Mouse (Mus musculus) kidney, embryonic 14.5 days (tissue): Measurements from ENCODE around the gene A730071L15Rik. TPM values are rescaled to one million over a fixed set of nuclear protein-coding genes. Genes with fewer than 3 reads are reported as not detected.

ENCODE experiments used
- ATAC-seq: fragments of 200-750 bp; cut with Nextera tagmentation; 2 replicates; pipeline ENCODE4 v1.8.0; 2017; ENCODE audit warnings: moderate number of reproducible peaks, mild to moderate bottlenecking, moderate TSS enrichment, moderate library complexity; ENCODE audit not compliant: low FRiP score, low TSS enrichment
- H3K27ac ChIP-seq: fragments of 300-500 bp; sonication (generic); 2 replicates; pipeline ENCODE4 v1.5.1; 2014; ENCODE audit warnings: low read depth, mild to moderate bottlenecking, low read length, moderate library complexity, mixed read lengths
- H3K27me3 ChIP-seq: fragments of 300-500 bp; sonication (generic); 2 replicates; pipeline ENCODE4 v1.6.1; 2014; ENCODE audit warnings: mild to moderate bottlenecking, low read length; ENCODE audit not compliant: control insufficient read depth, insufficient read depth
- H3K36me3 ChIP-seq: fragments of 300-500 bp; sonication (generic); 2 replicates; pipeline ENCODE4 v1.6.1; 2014; ENCODE audit warnings: low read length, mixed read lengths; ENCODE audit not compliant: control insufficient read depth, insufficient read depth
- H3K4me1 ChIP-seq: fragments of 300-500 bp; sonication (generic); 2 replicates; pipeline ENCODE4 v1.6.1; 2014; ENCODE audit warnings: low read length, mixed read lengths; ENCODE audit not compliant: control insufficient read depth, insufficient read depth
- H3K4me2 ChIP-seq: fragments of 300-500 bp; sonication (generic); replicated peaks from 2 replicates; pipeline ENCODE4 v1.6.1; 2014; ENCODE audit warnings: low read depth, mild to moderate bottlenecking, low read length
- H3K4me3 ChIP-seq: fragments of 300-500 bp; sonication (generic); 2 replicates; pipeline ENCODE4 v1.5.1; 2014; ENCODE audit warnings: mild to moderate bottlenecking, low read length
- H3K9ac ChIP-seq: fragments of 300-500 bp; sonication (generic); 2 replicates; pipeline ENCODE4 v1.6.1; 2014; ENCODE audit warnings: low read depth, mild to moderate bottlenecking, low read length, moderate library complexity
- H3K9me3 ChIP-seq: fragments of 300-500 bp; sonication (generic); 2 replicates; pipeline ENCODE4 v1.6.1; 2016; ENCODE audit warnings: low read length; ENCODE audit not compliant: control insufficient read depth
- WGBS: fragments of 180-500 bp; shearing (Covaris S2); extraction: QIAGEN DNeasy Blood & Tissue Kit; methylation state at CpG from one replicate; pipeline ENCODE4 v1.1.7; 2014; 5-methylcytosine and 5-hydroxymethylcytosine counted together
- polyA plus RNA-seq: library from polyadenylated mRNA; unstranded; fragments of >200 nt; fragmentation: Nextera tagmentation; extraction: Ambion mirVana; gene quantifications from 2 replicates; pipeline ENCODE4 v1.2.1, GENCODE M21; 2014

The A730071L15Rik gene
- 0.74 and 0.89 TPM in 2 replicates for polyA plus RNA-seq

GRCm38 (mm10) chr11:6199410-6200086, at the start of gene A730071L15Rik:
A730071L15Rik (plus strand) TSS chr11:6200029.
- WGBS = 1% methylated on average over 35 of the region's 35 CpGs
- ATAC-seq = peak; percentile 83
- Histone ChIP-seq H3K4me3 (peak within 1 kb of the TSS; percentile 78), H3K27ac (peak within 1 kb of the TSS; percentile 98), H3K4me2 (peak within 1 kb of the TSS; percentile 70), H3K36me3 (no peaks in the 10 kb centered on the region), H3K9me3 (no peaks in the 10 kb centered on the region), H3K9ac (peak within 1 kb of the TSS; percentile 91), H3K27me3 (no peaks in the 10 kb centered on the region), H3K4me1 (peaks cover 12% of the 10 kb centered on the region)

- WGBS = 88% methylated on average over 4 of the region's 4 CpGs
- H3K4me2 ChIP-seq = no peak overlapping the region
- peaks cover 19% of the 10 kb centered on the region for H3K36me3 ChIP-seq
- no peaks in the 10 kb centered on the region for H3K27me3 ChIP-seq
- no peak overlapping the region for H3K4me3 ChIP-seq
- H3K9me3 ChIP-seq = peaks cover 5% of the 10 kb centered on the region; the same call in 1 of the 2 replicates
- H3K9ac ChIP-seq = no peak overlapping the region
- no peak for ATAC-seq
- 0 out of 2 replicates have a peak, but pooled peaks cover 4% of the 10 kb centered on the region for H3K4me1 ChIP-seq
- H3K27ac ChIP-seq = no peak overlapping the region
Observed at GRCm38 (mm10) chr11:6152864-6153263, 47.0 kb upstream of the A730071L15Rik start.

GRCm38 (mm10) chr11:6154211-6154701, 45.6 kb upstream of the A730071L15Rik start:
- Histone ChIP-seq H3K4me2 (no peak overlapping the region), H3K4me1 (0 out of 2 replicates have a peak, but pooled peaks cover 4% of the 10 kb centered on the region), H3K9me3 (no peaks in the 10 kb centered on the region), H3K27ac (no peak overlapping the region), H3K4me3 (no peak overlapping the region), H3K27me3 (no peaks in the 10 kb centered on the region), H3K9ac (no peak overlapping the region), H3K36me3 (peaks cover 13% of the 10 kb centered on the region; the same call in 1 of the 2 replicates)
- no peak for ATAC-seq
- WGBS = 68% methylated on average over 3 of the region's 3 CpGs

GRCm38 (mm10) chr11:6156651-6157050, 43.2 kb upstream of the A730071L15Rik start:
- 83% methylated on average over 5 of the region's 5 CpGs for WGBS
- H3K27me3 ChIP-seq = no peaks in the 10 kb centered on the region
- H3K4me2 ChIP-seq = no peak overlapping the region
- H3K9me3 ChIP-seq = no peaks in the 10 kb centered on the region
- no peak overlapping the region for H3K9ac ChIP-seq
- no peak overlapping the region for H3K4me3 ChIP-seq
- no peak overlapping the region for H3K27ac ChIP-seq
- H3K4me1 ChIP-seq = 0 out of 2 replicates have a peak, but pooled peaks cover 4% of the 10 kb centered on the region
- H3K36me3 ChIP-seq = no peaks in the 10 kb centered on the region
- no peak for ATAC-seq

GRCm38 (mm10) chr11:6157119-6157518, 42.7 kb upstream of the A730071L15Rik start:
- H3K27ac ChIP-seq = no peak overlapping the region
- 0 out of 2 replicates have a peak, but pooled peaks cover 4% of the 10 kb centered on the region for H3K4me1 ChIP-seq
- H3K36me3 ChIP-seq = no peaks in the 10 kb centered on the region
- no peak overlapping the region for H3K4me2 ChIP-seq
- no peak for ATAC-seq
- H3K27me3 ChIP-seq = no peaks in the 10 kb centered on the region
- no peaks in the 10 kb centered on the region for H3K9me3 ChIP-seq
- 91% methylated on average over 5 of the region's 5 CpGs for WGBS
- H3K4me3 ChIP-seq = no peak overlapping the region
- no peak overlapping the region for H3K9ac ChIP-seq

GRCm38 (mm10) chr11:6158515-6158914, 41.3 kb upstream of the A730071L15Rik start:
- 92% methylated on average over 1 of the region's 1 CpGs for WGBS
- Histone ChIP-seq H3K4me3 (no peak overlapping the region), H3K4me1 (0 out of 2 replicates have a peak, but pooled peaks cover 4% of the 10 kb centered on the region)

GRCm38 (mm10) chr11:6159704-6160275, 40.0 kb upstream of the A730071L15Rik start:
- Histone ChIP-seq H3K4me3 (no peak overlapping the region), H3K4me2 (no peak overlapping the region), H3K9me3 (no peaks in the 10 kb centered on the region), H3K27me3 (no peaks in the 10 kb centered on the region), H3K36me3 (no peaks in the 10 kb centered on the region), H3K9ac (no peak overlapping the region), H3K27ac (no peak overlapping the region), H3K4me1 (no peaks in the 10 kb centered on the region)
- 83% methylated on average over 4 of the region's 4 CpGs for WGBS
- no peak for ATAC-seq

More at GRCm38 (mm10) chr11:6158515-6158914, 41.3 kb upstream of the A730071L15Rik start:
- no peaks in the 10 kb centered on the region for H3K9me3 ChIP-seq
- H3K27ac ChIP-seq = no peak overlapping the region
- no peaks in the 10 kb centered on the region for H3K27me3 ChIP-seq
- no peak for ATAC-seq
- H3K36me3 ChIP-seq = no peaks in the 10 kb centered on the region
- H3K9ac ChIP-seq = no peak overlapping the region
- no peak overlapping the region for H3K4me2 ChIP-seq

GRCm38 (mm10) chr11:6160663-6161271, 39.1 kb upstream of the A730071L15Rik start:
- Histone ChIP-seq H3K36me3 (no peaks in the 10 kb centered on the region), H3K4me1 (no peaks in the 10 kb centered on the region), H3K4me2 (no peak overlapping the region), H3K9me3 (no peaks in the 10 kb centered on the region), H3K27ac (no peak overlapping the region), H3K27me3 (no peaks in the 10 kb centered on the region), H3K4me3 (no peak overlapping the region), H3K9ac (no peak overlapping the region)
- ATAC-seq = no peak
- WGBS = 91% methylated on average over 3 of the region's 3 CpGs

- no peaks in the 10 kb centered on the region for H3K4me1 ChIP-seq
Observed at GRCm38 (mm10) chr11:6161549-6161948, 38.3 kb upstream of the A730071L15Rik start.

More at GRCm38 (mm10) chr11:6161549-6161948, 38.3 kb upstream of the A730071L15Rik start:
- H3K36me3 ChIP-seq = no peaks in the 10 kb centered on the region
- no peak overlapping the region for H3K27ac ChIP-seq
- H3K9me3 ChIP-seq = no peaks in the 10 kb centered on the region
- no peaks in the 10 kb centered on the region for H3K27me3 ChIP-seq
- no peak overlapping the region for H3K9ac ChIP-seq
- no peak overlapping the region for H3K4me3 ChIP-seq
- no peak overlapping the region for H3K4me2 ChIP-seq
- ATAC-seq = no peak
